Mouse (Mus musculus) liver, adult 10 weeks (tissue): ENCODE results near the gene Entpd1. TPM values are rescaled to one million over a fixed set of nuclear protein-coding genes. Genes with fewer than 3 reads are reported as not detected.

Source experiments
- polyA plus RNA-seq: library from polyadenylated mRNA; stranded (reverse); fragments of 350-450 nt; fragmentation: Illumina TruSeq; extraction: RNeasy Lipid Tissue Mini Kit (QIAGEN cat#74804); gene quantifications from one replicate; pipeline ENCODE4 v1.2.3, GENCODE M21; 2014; ENCODE audit warnings: low read depth, low replicate concordance

Gene Entpd1
- polyA plus RNA-seq, result 2.1 TPM

GRCm38 (mm10) chr19:40611830-40612506, at the start of gene Entpd1, which contains the start of gene Tctn3:
TSS of gene Entpd1 (plus strand) at chr19:40612366.
TSS of gene Tctn3 (minus strand) at chr19:40612233.

GRCm38 (mm10) chr19:40588293-40588654, 23.9 kb upstream of the Entpd1 start, which contains the start of gene Aldh18a1:
TSS of gene Aldh18a1 (minus strand) at chr19:40588463.

DNA sequence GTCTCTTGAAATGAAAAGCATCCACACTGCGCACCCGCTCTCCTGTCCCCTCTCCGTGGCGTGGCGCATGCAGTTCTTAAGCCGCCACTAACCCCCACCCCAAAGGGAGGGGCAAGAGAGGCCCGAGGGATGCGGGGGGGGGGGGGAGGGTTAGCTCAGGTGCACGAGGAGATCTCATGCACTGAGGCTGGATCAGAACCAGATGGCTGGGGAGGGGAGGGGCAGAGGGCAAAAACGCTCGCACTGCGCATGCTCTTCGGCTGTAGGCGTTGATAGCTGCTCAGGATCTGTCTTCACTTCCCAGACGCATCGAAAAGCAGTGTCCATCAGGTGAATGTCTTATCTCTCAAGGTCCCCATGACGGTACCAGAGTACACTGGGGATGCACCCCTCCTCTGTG, 136.4 kb downstream of the Entpd1 start, which contains the start of gene Cc2d2b:
Gene Cc2d2b (plus strand): TSS at position 195 of the 400 bp plus-strand sequence.

Other genes starting within 250 kb of the Entpd1 start
- gene Sorbs1, start 98.6 kb upstream of the Entpd1 start, polyA plus RNA-seq, result 42.7 TPM
- gene Aldh18a1, start 23.9 kb upstream of the Entpd1 start, polyA plus RNA-seq, result 0.24 TPM
- 0.50 TPM for gene Tctn3, start 133 bp upstream of the Entpd1 start, polyA plus RNA-seq
- 0.53 TPM for gene Cc2d2b, start 136.4 kb downstream of the Entpd1 start, polyA plus RNA-seq
- gene Ccnj, start 218.9 kb downstream of the Entpd1 start, polyA plus RNA-seq, result 3.1 TPM